Mouse (Mus musculus): ENCODE results near the gene Gcnt1.

GRCm38 (mm10) chr19:17403175-17403574 is 30.5 kb upstream of the Gcnt1 start:
- no peak for TF ChIP-seq CTCF (IDR thresholded peaks at IDR 0.05; ENCODE audit: extremely low read depth, insufficient read depth, insufficient read length, insufficient replicate concordance)
- no peak for TF ChIP-seq POLR2A (IDR thresholded peaks at IDR 0.05; ENCODE audit: low read depth, low read length)
